Mouse (Mus musculus): ENCODE results near the gene Akr7a5.

Gene Akr7a5

DNA sequence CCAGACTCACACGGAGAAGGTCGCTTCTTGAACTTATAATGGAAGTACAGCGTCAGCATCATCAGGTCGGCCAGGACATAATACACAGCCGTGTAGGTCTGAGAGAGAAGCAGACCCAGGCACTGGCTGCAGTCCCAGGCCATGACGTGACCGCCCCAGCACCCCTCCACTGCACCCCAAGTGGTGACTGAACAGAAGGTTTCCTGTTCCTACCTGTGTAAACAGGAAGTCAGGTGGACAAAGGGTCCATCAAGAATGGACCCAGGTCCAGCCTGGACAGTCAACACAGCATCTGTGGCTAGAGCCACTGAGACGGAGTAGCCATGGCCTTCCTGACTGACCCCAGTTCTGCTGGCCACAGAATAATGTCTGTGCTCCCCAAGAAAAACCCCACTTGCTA is 8.8 kb upstream of the Akr7a5 start:
- DNase-seq, result no peak

GRCm38 (mm10) chr4:139302241-139302640 is 8.3 kb upstream of the Akr7a5 start:
- no peak for DNase-seq

DNA sequence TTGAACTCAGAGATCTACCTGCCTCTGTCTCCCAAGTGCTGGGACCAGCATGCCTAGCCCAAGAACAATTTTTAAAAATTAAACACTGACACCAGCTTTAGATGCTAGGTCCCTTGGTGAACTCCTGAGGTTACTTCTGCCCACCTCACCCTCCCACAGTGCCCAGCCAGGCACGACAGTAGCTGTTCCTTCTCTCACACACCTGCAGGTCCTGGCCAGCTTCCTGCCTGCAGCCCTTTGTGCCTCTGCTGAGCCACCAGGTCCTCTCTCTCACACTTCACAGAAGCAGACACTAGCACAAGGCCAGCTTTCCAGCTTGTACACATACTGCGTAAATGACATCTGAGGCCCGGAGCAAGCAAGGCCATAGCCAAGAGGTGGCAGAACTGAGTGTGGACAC is 5.0 kb upstream of the Akr7a5 start:
- no peak for DNase-seq

- no peak for DNase-seq
These were observed 2.6 kb upstream of the Akr7a5 start for GRCm38 (mm10) chr4:139307916-139308315.

- DNase-seq, result no peak
These were observed 893 bp upstream of the Akr7a5 start for GRCm38 (mm10) chr4:139309651-139310050.

DNA sequence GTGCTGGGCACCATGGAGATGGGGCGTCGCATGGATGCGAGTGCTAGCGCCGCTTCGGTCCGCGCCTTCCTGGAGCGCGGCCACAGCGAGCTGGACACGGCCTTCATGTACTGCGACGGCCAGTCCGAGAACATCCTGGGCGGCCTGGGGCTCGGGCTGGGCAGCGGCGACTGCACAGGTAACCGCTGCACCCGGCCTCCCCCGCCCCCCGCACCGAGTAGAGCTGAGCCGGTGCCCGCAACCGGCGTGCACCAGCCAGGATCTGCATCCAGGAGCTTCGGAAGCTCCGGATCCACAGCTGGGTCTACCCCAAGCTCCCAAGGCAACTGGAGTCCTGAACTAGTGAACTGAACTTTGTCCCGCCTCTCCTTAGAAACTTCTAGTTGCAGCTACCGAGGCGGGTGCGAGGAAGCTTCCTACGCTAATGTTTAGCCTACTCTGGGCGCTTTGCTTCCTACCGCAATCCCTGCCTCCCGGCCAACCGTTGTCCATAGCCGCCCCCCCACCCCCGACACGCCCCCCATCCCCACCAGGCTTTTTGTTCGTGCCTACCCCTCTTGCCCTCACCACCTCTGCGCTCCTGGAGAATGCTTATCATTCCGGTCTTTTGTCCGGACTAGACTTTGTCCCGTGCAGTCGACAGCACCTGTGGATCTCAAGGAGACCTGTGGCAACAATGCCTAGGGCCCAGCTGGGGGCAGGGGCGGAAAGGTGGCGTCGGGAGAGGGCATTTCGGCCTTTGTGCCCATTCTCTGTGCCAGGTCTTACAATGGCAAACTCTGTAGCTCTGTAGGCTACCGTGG is 556 bp downstream of the Akr7a5 start:
- no peak for DNase-seq

GRCm38 (mm10) chr4:139311707-139312106 is 1.2 kb downstream of the Akr7a5 start:
- no peak for DNase-seq

GRCm38 (mm10) chr4:139312632-139313031 is 2.1 kb downstream of the Akr7a5 start:
- DNase-seq, result peak; percentile 59

GRCm38 (mm10) chr4:139318449-139318848 is 7.9 kb downstream of the Akr7a5 start:
- no peak for DNase-seq

GRCm38 (mm10) chr4:139319740-139320139 is 9.2 kb downstream of the Akr7a5 start:
- DNase-seq, result no peak

GRCm38 (mm10) chr4:139330605-139331004 is 20.1 kb downstream of the Akr7a5 start:
- DNase-seq, result peak; percentile 88

- DNase-seq, result no peak
These were observed 24.2 kb downstream of the Akr7a5 start for GRCm38 (mm10) chr4:139334631-139335295.

GRCm38 (mm10) chr4:139335507-139335906 is 25.0 kb downstream of the Akr7a5 start:
- DNase-seq, result no peak

- DNase-seq, result peak; percentile 83
These were observed 26.4 kb downstream of the Akr7a5 start for GRCm38 (mm10) chr4:139336822-139337483.

GRCm38 (mm10) chr4:139338145-139338544 is 27.6 kb downstream of the Akr7a5 start:
- no peak for DNase-seq

GRCm38 (mm10) chr4:139340835-139341234 is 30.3 kb downstream of the Akr7a5 start:
- no peak for DNase-seq

- DNase-seq, result no peak
These were observed 31.2 kb downstream of the Akr7a5 start for GRCm38 (mm10) chr4:139341556-139342233.

DNA sequence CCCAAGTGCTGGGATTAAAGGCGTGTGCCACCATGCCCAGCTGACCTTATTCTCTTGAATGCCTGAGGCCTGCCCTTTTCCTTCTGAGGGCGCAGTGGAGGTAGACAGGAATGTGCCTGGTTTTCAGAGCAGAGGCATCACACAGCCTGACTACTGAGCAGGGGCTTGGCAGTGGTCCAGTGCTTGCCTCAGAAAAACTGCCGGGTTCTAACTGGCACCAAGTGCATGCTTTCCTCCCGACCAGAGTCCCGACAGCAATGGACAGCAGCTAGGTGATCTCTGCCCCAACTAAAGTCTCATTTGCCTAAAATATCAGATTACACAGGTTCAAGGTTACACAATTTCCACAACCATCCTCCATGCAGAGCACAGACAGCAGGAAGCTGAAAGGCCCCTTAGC is 33.2 kb downstream of the Akr7a5 start:
- no peak for DNase-seq

GRCm38 (mm10) chr4:139345416-139346019 is 35.0 kb downstream of the Akr7a5 start:
- DNase-seq, result no peak

DNA sequence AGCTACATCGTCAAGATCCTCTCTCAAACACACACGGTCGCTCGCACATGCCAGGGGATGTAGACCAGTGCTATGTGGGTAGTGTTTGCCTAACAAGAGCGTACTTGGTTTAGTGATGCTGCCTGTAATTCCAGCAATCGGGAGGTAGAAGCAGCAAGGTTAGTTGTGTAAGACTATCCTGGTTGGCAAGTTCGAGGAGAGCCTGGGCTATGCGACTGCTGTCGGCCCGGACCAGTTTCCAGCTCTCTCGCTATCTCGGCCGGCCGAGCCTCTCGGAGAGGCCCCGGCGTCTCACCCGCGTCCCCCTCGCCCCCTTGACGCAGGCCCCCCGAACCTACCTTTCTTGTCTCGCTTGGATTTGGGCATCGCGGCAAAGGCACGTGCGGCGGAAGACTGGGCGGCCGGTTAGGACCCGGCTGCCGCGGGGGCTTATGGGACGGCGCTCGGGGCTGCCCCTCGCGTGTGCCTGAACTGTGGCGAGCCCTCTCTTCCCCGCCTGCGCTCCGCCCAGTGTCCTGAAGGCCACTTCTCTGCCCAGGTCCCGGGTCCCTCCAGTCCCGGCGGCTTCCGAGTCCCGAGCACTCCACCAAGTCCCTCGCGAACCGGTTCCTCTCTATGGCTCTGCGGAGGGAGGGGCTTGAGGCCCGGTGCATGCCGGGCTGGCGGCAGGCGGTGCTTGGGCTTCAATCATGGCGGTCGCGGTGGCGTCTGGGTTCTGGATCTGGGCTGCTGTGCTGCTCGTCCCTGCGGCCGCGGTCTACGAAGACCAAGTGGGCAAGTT is 41.6 kb downstream of the Akr7a5 start, which contains the start of the genes Mrto4, Emc1 and Ubr4:
TSS of gene Mrto4 (minus strand) at position 646 of the 781 bp plus-strand sequence.
TSS of gene Emc1 (plus strand) at position 657 of the 781 bp plus-strand sequence.
TSS of gene Ubr4 (plus strand) at position 679 of the 781 bp plus-strand sequence.
- DNase-seq, result peak; percentile 82

GRCm38 (mm10) chr4:139352832-139353231 is 42.3 kb downstream of the Akr7a5 start:
- DNase-seq, result no peak

DNA sequence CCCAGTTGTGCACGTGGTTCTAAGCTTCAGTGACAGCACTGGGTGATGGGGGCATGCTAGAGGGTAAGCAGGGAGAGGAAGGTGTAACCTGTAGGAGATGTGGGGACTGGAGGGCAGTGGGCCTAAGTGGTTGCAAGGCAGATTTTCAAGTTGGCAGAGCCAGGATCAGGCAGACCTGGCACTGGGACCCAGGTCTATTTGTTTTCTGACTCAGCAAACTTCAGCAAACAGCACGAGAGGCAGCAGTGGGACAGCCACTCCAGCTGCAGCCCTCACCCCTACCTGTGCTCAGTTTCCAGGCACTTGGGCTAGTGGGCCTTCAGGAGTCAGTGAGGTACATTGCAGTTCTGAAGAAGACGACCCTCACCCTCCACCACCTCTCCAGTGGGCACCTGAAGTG is 46.7 kb downstream of the Akr7a5 start:
- DNase-seq, result no peak

Data from thymus, postnatal 25 days (tissue).